Mouse (Mus musculus) E14TG2a.4 (cell line): ENCODE data around the gene Rab23.
"Not testable (repeated sequence)": the region's sequence is repeated elsewhere in the genome, so short reads cannot be mapped to it uniquely, and the experiment has no call there.

Experiments
- H3K27me3 ChIP-seq: 2 replicates; pipeline ENCODE4 v1.6.1; 2014; ENCODE audit warnings: low read length, control low read depth; ENCODE audit not compliant: insufficient read depth
- H3K36me3 ChIP-seq: 2 replicates; pipeline ENCODE4 v1.6.1; 2014; ENCODE audit warnings: low read length, control low read depth; ENCODE audit not compliant: insufficient read depth
- H3K4me1 ChIP-seq: replicated peaks from 2 replicates; pipeline ENCODE4 v1.6.1; 2014; ENCODE audit warnings: low read depth, low read length, control low read depth
- H3K4me3 ChIP-seq: replicated peaks from 2 replicates; pipeline ENCODE4 v1.5.1; 2014; ENCODE audit warnings: mild to moderate bottlenecking, low read length
- H3K9me3 ChIP-seq: 2 replicates; pipeline ENCODE4 v1.6.1; 2014; ENCODE audit warnings: low read length, control low read depth
- CTCF ChIP-seq: conservative IDR thresholded peaks from 2 replicates; pipeline ENCODE4 v1.5.1; 2014; ENCODE audit warnings: low read length
- NANOG ChIP-seq: IDR thresholded peaks from 2 replicates; pipeline ENCODE4 v1.6.1; 2014; ENCODE audit warnings: borderline replicate concordance, low read length, mixed read lengths
- POU5F1 ChIP-seq: IDR thresholded peaks from 2 replicates; pipeline ENCODE4 v1.6.1; 2014; ENCODE audit warnings: low read length, borderline replicate concordance

The Rab23 gene

DNA sequence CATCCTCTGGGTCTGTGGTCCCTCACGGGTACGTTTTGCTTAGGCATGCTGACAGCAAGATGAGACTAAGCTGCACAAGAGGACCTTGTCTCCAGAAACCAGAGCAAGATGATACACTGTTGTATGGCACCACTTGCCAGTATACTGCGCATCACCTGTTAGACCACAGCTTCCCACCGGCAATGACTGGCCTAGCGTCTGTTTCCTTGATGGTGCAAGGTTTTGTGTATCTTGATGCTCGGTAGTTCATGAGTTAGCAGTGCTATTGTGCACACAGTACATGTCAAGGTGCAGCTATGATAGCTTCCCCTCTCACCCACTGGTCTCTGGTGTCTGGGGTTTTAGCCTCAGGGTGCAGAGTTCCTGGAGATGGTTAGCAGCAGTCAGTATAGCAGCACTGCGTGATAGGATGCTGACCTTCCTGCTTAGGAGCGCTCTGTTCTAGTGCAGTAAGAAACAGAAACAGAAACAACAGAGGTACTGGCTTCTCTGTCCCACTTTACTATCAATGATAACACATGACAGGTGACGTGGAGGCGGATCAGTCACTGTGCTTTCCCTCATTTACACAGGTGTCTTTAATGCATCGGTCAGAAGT lies 19.1 kb downstream of the Rab23 start:
- TF ChIP-seq NANOG, result no peak
- no peak for TF ChIP-seq CTCF
- no peak for TF ChIP-seq POU5F1
- Histone ChIP-seq H3K4me3 (no peak overlapping the region), H3K9me3 (no peaks in the 10 kb centered on the region), H3K27me3 (no peaks in the 10 kb centered on the region), H3K4me1 (peaks cover 73% of the 10 kb centered on the region), H3K36me3 (peaks cover 77% of the 10 kb centered on the region)

DNA sequence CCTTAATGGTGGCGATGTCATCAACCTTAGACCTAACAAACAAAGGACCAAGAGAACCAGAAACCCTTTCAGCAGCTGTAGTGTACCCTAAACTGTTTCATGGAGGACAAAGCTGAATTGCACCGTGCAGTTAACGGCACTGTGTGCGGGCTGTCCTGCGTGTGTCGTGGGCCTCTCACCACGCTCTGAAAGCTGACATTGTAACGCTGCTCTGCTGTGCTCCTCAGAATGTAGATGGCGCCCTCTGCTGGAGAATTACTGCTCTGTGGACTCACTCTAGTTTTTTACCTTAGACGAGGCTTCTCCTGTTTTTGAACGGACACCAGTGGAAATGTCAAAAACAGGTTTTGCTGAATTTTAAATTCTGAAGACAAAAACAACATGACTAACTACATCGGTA lies 19.6 kb downstream of the Rab23 start:
- H3K9me3 ChIP-seq, result no peaks in the 10 kb centered on the region
- peaks cover 71% of the 10 kb centered on the region for H3K36me3 ChIP-seq
- H3K4me3 ChIP-seq, result no peak overlapping the region
- no peaks in the 10 kb centered on the region for H3K27me3 ChIP-seq
- peaks cover 78% of the 10 kb centered on the region for H3K4me1 ChIP-seq
- TF ChIP-seq POU5F1 (no peak), NANOG (no peak), CTCF (peak; percentile 94)

DNA sequence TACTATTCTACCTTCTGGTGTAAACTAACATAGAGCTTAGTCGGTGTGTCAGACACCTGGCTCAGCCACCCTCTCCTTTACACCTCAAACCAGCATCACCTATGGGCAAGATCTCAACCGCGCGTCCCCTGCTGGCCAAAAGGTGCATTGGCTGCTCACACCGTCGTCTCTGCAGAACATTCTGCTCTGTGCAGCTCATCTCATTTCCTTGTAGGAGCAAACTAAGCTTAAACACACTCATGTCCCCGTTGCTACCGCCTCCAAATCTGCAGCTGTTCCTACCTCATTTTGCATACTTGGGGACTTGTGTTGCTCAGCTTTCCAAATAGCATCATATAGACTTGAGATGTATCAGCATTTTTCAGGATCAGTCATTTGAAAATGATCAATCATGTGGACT lies 23.2 kb downstream of the Rab23 start:
- TF ChIP-seq CTCF, result peak; percentile 98
- TF ChIP-seq NANOG, result no peak
- no peak for TF ChIP-seq POU5F1
- H3K27me3 ChIP-seq, result peaks cover under 1% of the 10 kb centered on the region; the same call in 1 of the 2 replicates
- H3K4me3 ChIP-seq, result no peak overlapping the region
- H3K4me1 ChIP-seq, result peaks cover 81% of the 10 kb centered on the region
- H3K9me3 ChIP-seq, result no peaks in the 10 kb centered on the region
- peaks cover 40% of the 10 kb centered on the region for H3K36me3 ChIP-seq

DNA sequence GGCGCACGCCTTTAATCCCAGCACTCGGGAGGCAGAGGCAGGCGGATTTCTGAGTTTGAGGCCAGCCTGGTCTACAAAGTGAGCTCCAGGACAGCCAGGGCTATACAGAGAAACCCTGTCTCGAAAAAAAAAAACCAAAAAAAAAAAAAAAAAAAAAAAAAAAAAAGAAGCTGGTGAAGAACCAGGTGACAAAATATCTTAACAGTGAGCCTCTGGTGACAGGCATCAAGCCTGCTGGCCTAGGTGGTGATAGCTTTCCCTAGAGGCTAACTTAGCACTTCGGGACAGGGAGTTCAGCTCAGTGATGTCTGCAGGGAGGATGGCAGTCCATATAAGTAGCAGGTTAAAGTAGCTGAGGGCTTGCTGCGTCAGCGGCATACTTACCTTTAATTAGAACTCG lies 25.1 kb downstream of the Rab23 start:
- Histone ChIP-seq H3K36me3 (peaks cover 21% of the 10 kb centered on the region), H3K4me1 (peaks cover 80% of the 10 kb centered on the region)
- not testable (repeated sequence) for H3K4me3 ChIP-seq, H3K9me3 ChIP-seq, H3K27me3 ChIP-seq

DNA sequence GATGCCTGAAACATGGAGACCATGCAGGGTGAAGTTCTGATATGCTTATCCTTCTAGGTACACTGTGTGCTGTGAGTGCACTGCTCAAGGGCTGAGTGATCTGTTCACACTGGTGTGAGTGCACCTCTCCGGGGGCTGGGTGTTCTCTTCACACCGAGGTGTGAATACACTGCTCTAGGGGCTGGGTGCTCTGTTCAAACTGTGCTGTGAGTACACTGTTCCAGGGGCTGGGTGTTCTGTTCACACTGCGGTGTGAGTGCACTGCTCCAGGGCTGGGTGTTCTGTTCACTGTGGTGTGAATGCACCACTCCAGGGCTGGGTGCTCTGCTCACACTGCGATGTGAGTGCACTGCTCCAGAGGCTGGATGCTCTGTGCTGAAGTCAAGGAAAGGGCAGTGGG lies 26.2 kb downstream of the Rab23 start:
- Histone ChIP-seq H3K4me1 (peaks cover 74% of the 10 kb centered on the region), H3K27me3 (peaks cover 3% of the 10 kb centered on the region; the same call in 1 of the 2 replicates), H3K9me3 (no peaks in the 10 kb centered on the region), H3K36me3 (peaks cover 10% of the 10 kb centered on the region), H3K4me3 (no peak overlapping the region)
- TF ChIP-seq NANOG, result no peak
- TF ChIP-seq POU5F1, result no peak

DNA sequence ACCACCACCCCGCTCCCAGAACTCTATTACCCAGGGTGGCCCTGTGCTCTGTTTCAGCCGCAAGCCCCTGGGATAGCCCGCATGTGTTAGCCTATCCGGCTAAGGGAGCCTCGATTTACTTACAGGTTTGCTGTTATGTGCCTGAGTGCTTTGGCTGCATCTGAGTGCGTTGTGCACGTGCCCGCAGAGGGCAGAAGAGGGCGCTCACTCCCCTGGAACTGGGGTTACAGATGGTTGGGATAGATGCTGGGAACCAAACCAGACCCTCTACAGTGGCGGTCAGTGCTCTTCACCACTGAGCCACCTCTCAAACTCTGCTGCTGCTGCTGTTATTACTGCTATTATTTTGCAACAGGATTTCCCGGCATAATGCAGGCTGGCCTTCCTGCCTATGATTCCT lies 29.4 kb downstream of the Rab23 start:
- Histone ChIP-seq H3K27me3 (peaks cover 13% of the 10 kb centered on the region), H3K36me3 (no peaks in the 10 kb centered on the region), H3K4me1 (peaks cover 48% of the 10 kb centered on the region), H3K4me3 (peak overlapping the region; percentile 30), H3K9me3 (no peaks in the 10 kb centered on the region)
- TF ChIP-seq POU5F1 (no peak), CTCF (no peak), NANOG (no peak)

DNA sequence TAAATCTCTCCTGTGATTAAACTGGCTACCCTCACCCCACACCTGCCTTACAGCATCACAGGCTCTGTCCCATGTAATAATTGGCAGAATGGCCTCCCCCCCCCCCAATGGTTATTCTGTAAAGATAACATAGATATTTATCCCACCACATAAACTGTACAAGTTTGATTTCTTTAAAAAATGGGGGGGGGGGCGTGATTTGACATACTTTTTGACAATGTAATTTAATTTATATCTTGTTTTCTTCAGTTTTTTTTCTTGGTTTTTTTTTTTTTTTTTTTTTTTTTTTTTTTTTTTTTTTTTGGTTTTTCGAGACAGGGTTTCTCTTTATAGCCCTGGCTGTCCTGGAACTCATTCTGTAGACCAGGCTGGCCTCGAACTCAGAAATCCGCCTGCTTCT lies 30.0 kb downstream of the Rab23 start:
- not testable (repeated sequence) for H3K9me3 ChIP-seq, H3K4me3 ChIP-seq, H3K36me3 ChIP-seq
- Histone ChIP-seq H3K4me1 (peaks cover 49% of the 10 kb centered on the region), H3K27me3 (peaks cover 18% of the 10 kb centered on the region)

DNA sequence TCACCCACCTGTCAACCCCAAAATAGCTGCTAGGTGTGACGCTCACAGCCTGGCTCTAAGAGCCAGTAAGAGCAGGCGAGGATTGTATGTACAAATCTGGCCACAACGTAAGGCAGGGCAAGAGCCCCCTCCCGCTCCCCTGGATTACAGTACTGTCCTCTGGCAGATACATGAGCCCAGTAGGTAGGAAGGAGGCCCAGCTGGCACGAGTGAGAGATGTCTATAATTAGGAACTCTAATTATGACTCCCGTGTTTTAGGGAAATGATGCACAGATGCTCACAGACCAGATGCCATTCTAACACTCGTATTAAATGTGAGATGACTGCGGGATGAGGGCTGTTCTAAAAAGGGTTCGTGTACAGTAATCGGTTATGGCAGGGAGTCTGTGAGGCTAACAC lies 31.6 kb downstream of the Rab23 start:
- Histone ChIP-seq H3K4me3 (no peak overlapping the region), H3K36me3 (no peaks in the 10 kb centered on the region), H3K27me3 (peaks cover 22% of the 10 kb centered on the region), H3K4me1 (peaks cover 57% of the 10 kb centered on the region), H3K9me3 (no peaks in the 10 kb centered on the region)
- no peak for TF ChIP-seq NANOG
- no peak for TF ChIP-seq CTCF
- TF ChIP-seq POU5F1, result no peak

DNA sequence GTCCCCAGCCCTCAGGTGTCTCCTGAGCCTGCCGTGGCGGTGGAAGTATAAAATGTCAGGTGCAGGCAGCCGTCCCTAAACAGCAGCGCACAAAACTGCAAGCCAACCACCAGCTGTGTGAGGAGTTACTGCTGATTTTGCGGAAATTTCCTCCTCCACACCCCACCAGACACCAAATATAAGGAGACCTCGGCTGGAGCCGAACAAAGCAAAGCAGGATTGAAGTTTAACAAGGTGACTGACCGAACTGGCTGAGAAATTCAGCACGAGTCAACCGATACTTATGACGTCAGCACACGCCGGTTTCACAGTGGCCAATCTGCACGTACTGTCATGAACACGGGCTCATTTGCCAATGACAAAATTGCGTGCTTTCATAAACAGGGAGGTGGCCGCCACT lies 34.4 kb downstream of the Rab23 start:
- Histone ChIP-seq H3K4me3 (no peak overlapping the region), H3K9me3 (no peaks in the 10 kb centered on the region), H3K36me3 (no peaks in the 10 kb centered on the region), H3K4me1 (peaks cover 53% of the 10 kb centered on the region), H3K27me3 (peaks cover 40% of the 10 kb centered on the region)
- TF ChIP-seq NANOG (no peak), CTCF (no peak), POU5F1 (no peak)
